Mouse (Mus musculus) embryonic fibroblast, embryonic 13.5 days (primary cell): Measurements from ENCODE around the gene Ctdsp2.

ENCODE experiments used
- CTCF ChIP-seq: IDR thresholded peaks from 2 replicates; pipeline ENCODE4 v1.5.1; 2011; ENCODE audit warnings: mild to moderate bottlenecking, control low read depth, low read length, moderate library complexity, borderline replicate concordance; ENCODE audit not compliant: insufficient read depth
- POLR2A ChIP-seq: IDR thresholded peaks from 2 replicates; pipeline ENCODE4 v1.6.1; 2011; ENCODE audit warnings: low read depth, mild to moderate bottlenecking, control low read depth, low read length, moderate library complexity

GRCm38 (mm10) chr10:126985127-126985526 lies 6.6 kb downstream of the Ctdsp2 start:
- no peak for TF ChIP-seq CTCF
- no peak for TF ChIP-seq POLR2A
